Mouse (Mus musculus): ENCODE data around the gene Apba2. TPM values are rescaled to one million over a fixed set of nuclear protein-coding genes. Genes with fewer than 3 reads are reported as not detected.
A peak's percentile ranks its signal among the peaks of the same experiment; 100 is the strongest.

Apba2 gene
- polyA plus RNA-seq, 1 experiment from 2014 or later, result 173 TPM

- no peaks in the 10 kb centered on the region for H3K36me3 ChIP-seq (ENCODE audit: control insufficient read depth, insufficient read depth, low read length)
- H3K4me2 ChIP-seq (ENCODE audit: low read length), result no peak overlapping the region
- H3K9ac ChIP-seq (ENCODE audit: low read depth, low read length), result no peak overlapping the region
- peak; percentile 81 for ATAC-seq
- WGBS, result 50% methylated on average over 1 of the region's 1 CpGs
- H3K4me1 ChIP-seq (ENCODE audit: control insufficient read depth, insufficient read depth, low read depth, low read length), result peaks cover 10% of the 10 kb centered on the region
- no peaks in the 10 kb centered on the region for H3K9me3 ChIP-seq (ENCODE audit: control insufficient read depth, low read length)
- H3K4me3 ChIP-seq (ENCODE audit: low read length), result no peak overlapping the region
- no peaks in the 10 kb centered on the region for H3K27me3 ChIP-seq (replicated peaks; ENCODE audit: control insufficient read depth, insufficient read depth, low read length)
- peak overlapping the region; percentile 54 for H3K27ac ChIP-seq (ENCODE audit: low read depth, low read length)
Observed at GRCm38 (mm10) chr7:64550856-64551255, 49.4 kb downstream of the Apba2 start.

- Histone ChIP-seq H3K9me3 (ENCODE audit: control insufficient read depth, low read length) (no peaks in the 10 kb centered on the region), H3K9ac (ENCODE audit: low read depth, low read length) (no peak overlapping the region), H3K4me2 (ENCODE audit: low read length) (no peak overlapping the region), H3K36me3 (ENCODE audit: control insufficient read depth, insufficient read depth, low read length) (no peaks in the 10 kb centered on the region), H3K4me1 (ENCODE audit: control insufficient read depth, insufficient read depth, low read depth, low read length) (peaks cover 10% of the 10 kb centered on the region), H3K4me3 (ENCODE audit: low read length) (no peak overlapping the region), H3K27ac (ENCODE audit: low read depth, low read length) (no peak overlapping the region), H3K27me3 (replicated peaks; ENCODE audit: control insufficient read depth, insufficient read depth, low read length) (no peaks in the 10 kb centered on the region)
- ATAC-seq, result no peak
- WGBS, result 81% methylated on average over 14 of the region's 16 CpGs
Observed at GRCm38 (mm10) chr7:64552523-64553190, 51.2 kb downstream of the Apba2 start.

DNA sequence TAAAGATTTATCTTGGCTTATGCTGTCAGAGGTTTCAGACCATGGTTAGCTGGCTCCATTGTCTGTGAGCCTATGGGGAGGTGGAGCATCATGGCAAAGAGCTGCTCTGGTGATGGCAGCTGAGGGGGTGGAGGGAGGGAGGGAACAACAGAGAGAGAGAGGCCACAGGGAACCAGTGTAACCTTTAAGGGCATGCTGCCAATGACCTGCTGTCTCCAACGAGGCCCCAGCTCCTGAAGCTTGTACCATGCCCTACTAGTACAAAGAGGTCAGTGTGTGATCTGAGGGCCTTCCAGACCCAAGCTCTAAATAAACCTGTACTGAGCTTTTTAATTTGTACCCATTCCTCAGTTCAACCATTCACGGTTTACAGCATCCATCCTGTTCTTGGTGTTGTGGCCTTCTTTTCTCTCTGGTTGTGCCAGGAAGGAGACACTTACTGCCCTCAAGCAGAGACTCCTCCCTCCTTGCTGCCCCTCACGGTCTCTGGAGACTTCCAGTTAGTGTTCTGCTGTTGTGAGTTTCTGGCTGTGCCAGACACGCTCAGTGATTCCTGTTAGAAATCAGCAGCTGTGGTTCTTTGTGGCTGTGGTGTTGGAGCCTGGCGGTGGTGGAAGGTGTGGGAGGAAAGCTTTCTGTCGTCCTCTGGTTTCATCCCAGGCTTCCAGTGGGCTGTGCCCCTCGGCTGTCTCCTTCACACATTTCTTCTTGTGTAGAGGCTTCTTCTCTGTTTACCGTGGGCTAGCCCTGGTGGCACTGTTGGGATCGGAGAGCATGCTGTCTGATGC lies 60.4 kb downstream of the Apba2 start:
- no peak for ATAC-seq
- no peak overlapping the region for H3K4me3 ChIP-seq (ENCODE audit: low read length)
- no peak overlapping the region for H3K27ac ChIP-seq (ENCODE audit: low read depth, low read length)
- H3K36me3 ChIP-seq (ENCODE audit: control insufficient read depth, insufficient read depth, low read length), result no peaks in the 10 kb centered on the region
- 59% methylated on average over 9 of the region's 9 CpGs for WGBS
- peaks cover 16% of the 10 kb centered on the region for H3K4me1 ChIP-seq (ENCODE audit: control insufficient read depth, insufficient read depth, low read depth, low read length)
- H3K4me2 ChIP-seq (ENCODE audit: low read length), result no peak overlapping the region
- H3K27me3 ChIP-seq (replicated peaks; ENCODE audit: control insufficient read depth, insufficient read depth, low read length), result no peaks in the 10 kb centered on the region
- H3K9me3 ChIP-seq (ENCODE audit: control insufficient read depth, low read length), result no peaks in the 10 kb centered on the region
- H3K9ac ChIP-seq (ENCODE audit: low read depth, low read length), result no peak overlapping the region

- Histone ChIP-seq H3K4me1 (ENCODE audit: control insufficient read depth, insufficient read depth, low read depth, low read length) (peaks cover 18% of the 10 kb centered on the region), H3K27me3 (replicated peaks; ENCODE audit: control insufficient read depth, insufficient read depth, low read length) (no peaks in the 10 kb centered on the region), H3K9ac (ENCODE audit: low read depth, low read length) (no peak overlapping the region; the same call in 1 of the 2 replicates), H3K36me3 (ENCODE audit: control insufficient read depth, insufficient read depth, low read length) (no peaks in the 10 kb centered on the region), H3K9me3 (ENCODE audit: control insufficient read depth, low read length) (no peaks in the 10 kb centered on the region), H3K27ac (ENCODE audit: low read depth, low read length) (no peak overlapping the region), H3K4me2 (ENCODE audit: low read length) (no peak overlapping the region), H3K4me3 (ENCODE audit: low read length) (no peak overlapping the region)
- WGBS, result 64% methylated on average over 7 of the region's 7 CpGs
- ATAC-seq, result 0 out of 2 replicates have a peak, but pooled peaks have one; percentile 5
Observed at GRCm38 (mm10) chr7:64564891-64565571, 63.5 kb downstream of the Apba2 start.

DNA sequence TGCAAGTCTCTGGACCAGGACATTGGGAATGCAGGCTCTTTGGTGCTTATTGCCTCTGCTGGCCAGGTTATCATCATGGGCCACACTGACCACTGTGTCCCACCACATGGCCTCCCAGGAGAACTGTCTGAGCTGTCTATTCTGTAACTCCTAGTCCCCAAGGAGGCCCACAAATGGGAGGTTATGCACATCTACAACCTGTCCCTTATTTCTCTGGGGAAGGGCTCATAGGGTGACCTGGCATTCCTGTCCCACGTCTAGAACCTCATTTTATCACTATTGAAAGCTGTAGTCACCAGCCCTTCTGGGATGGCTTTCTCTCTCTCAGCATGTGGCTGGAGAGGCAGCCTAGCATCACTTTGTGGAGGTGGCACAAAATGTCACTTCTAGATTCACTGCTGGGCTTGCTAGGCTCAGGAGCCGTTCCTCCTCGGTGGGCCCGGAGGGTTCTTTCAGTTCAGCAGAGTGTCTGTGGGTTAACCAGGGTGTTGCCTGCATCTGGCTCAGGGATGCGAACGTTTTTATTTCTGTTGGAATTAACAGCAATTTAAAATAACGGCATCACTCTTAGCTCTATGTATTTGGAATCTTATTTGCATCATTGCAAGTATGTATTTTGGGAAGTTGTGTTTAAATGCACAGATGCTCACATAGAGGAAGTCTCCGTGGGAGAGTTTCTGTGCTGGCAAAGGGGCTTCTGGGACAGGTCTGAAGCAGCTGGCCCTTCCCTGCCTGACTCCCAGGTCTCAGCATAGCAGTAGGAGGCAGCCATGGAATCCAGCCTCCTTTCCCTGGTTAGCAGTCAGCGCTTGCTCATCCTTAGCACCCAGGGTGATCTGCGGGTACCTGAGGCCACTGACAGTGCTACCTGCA lies 65.1 kb downstream of the Apba2 start:
- Histone ChIP-seq H3K9me3 (ENCODE audit: control insufficient read depth, low read length) (no peaks in the 10 kb centered on the region), H3K4me1 (ENCODE audit: control insufficient read depth, insufficient read depth, low read depth, low read length) (peaks cover 18% of the 10 kb centered on the region), H3K36me3 (ENCODE audit: control insufficient read depth, insufficient read depth, low read length) (no peaks in the 10 kb centered on the region), H3K9ac (ENCODE audit: low read depth, low read length) (no peak overlapping the region), H3K27me3 (replicated peaks; ENCODE audit: control insufficient read depth, insufficient read depth, low read length) (no peaks in the 10 kb centered on the region), H3K4me3 (ENCODE audit: low read length) (no peak overlapping the region), H3K4me2 (ENCODE audit: low read length) (no peak overlapping the region), H3K27ac (ENCODE audit: low read depth, low read length) (no peak overlapping the region)
- no peak for ATAC-seq
- 71% methylated on average over 10 of the region's 10 CpGs for WGBS

DNA sequence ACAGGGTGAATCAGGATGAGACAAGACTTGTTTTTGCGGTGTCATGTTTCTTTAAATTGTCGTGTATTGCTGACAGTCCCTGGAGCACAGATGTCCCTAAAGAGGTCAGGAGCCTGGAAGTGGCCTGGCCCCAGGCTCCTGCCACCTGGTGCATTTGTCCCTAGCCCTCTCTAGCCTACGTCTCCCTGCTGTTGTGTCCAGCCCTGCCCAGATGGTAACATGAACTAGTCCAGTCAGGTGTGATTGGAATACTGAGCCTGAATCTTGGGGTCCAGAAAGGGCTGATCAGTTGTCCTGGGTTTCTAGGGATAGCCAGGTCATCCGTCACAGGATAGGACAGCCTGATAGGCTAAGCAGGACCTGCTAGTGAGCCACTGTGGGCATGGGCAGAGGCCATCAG lies 67.2 kb downstream of the Apba2 start:
- H3K4me3 ChIP-seq (ENCODE audit: low read length), result no peak overlapping the region
- H3K27ac ChIP-seq (ENCODE audit: low read depth, low read length), result no peak overlapping the region
- peaks cover 18% of the 10 kb centered on the region for H3K4me1 ChIP-seq (ENCODE audit: control insufficient read depth, insufficient read depth, low read depth, low read length)
- no peak overlapping the region for H3K4me2 ChIP-seq (ENCODE audit: low read length)
- H3K9ac ChIP-seq (ENCODE audit: low read depth, low read length), result no peak overlapping the region
- WGBS, result 59% methylated on average over 4 of the region's 4 CpGs
- no peaks in the 10 kb centered on the region for H3K9me3 ChIP-seq (ENCODE audit: control insufficient read depth, low read length)
- H3K27me3 ChIP-seq (replicated peaks; ENCODE audit: control insufficient read depth, insufficient read depth, low read length), result no peaks in the 10 kb centered on the region
- H3K36me3 ChIP-seq (ENCODE audit: control insufficient read depth, insufficient read depth, low read length), result no peaks in the 10 kb centered on the region
- ATAC-seq, result no peak

DNA sequence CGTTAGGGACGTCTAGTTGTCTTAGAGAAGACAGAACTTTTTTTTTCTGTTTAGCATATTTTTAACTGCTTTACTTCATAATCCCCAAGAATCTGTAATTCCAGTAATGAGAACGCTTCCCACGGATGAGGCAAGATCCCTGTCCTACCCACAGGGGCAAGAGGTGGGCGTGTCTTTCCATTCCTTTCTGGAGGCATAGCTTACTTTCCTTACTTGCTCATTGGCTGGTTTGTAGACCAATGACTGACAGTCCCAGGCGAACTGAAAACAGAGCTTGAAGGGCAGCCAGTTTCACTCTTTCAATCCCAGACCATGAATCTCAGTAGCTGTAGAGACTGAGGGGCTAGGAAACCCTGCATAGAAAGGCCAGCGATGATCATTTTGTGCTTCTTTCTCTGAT lies 68.2 kb downstream of the Apba2 start:
- Histone ChIP-seq H3K4me1 (ENCODE audit: control insufficient read depth, insufficient read depth, low read depth, low read length) (peaks cover 17% of the 10 kb centered on the region), H3K9me3 (ENCODE audit: control insufficient read depth, low read length) (no peaks in the 10 kb centered on the region), H3K4me2 (ENCODE audit: low read length) (no peak overlapping the region), H3K27ac (ENCODE audit: low read depth, low read length) (no peak overlapping the region), H3K36me3 (ENCODE audit: control insufficient read depth, insufficient read depth, low read length) (no peaks in the 10 kb centered on the region), H3K4me3 (ENCODE audit: low read length) (no peak overlapping the region), H3K9ac (ENCODE audit: low read depth, low read length) (no peak overlapping the region), H3K27me3 (replicated peaks; ENCODE audit: control insufficient read depth, insufficient read depth, low read length) (no peaks in the 10 kb centered on the region)
- 55% methylated on average over 7 of the region's 7 CpGs for WGBS
- ATAC-seq, result no peak

DNA sequence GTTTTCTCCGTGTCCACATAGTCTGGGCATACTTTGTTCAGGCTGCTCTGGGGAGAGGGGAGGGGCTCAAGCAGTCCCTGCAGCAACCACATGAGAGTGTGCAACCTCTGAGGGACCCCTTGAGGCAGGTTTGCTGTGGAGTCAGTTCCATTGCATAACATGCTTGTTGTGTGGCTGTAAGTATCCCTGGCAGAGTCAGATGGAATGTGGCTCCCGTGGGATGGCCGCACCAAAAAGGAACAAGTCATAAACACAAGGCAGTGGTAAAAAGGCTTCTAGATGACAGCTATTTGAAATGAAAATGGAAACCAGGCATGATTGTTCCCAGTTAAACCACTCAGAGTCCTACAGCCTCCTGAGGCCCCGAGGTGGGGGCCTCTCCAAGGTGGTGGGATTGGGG lies 69.4 kb downstream of the Apba2 start:
- Histone ChIP-seq H3K4me2 (ENCODE audit: low read length) (no peak overlapping the region), H3K9ac (ENCODE audit: low read depth, low read length) (no peak overlapping the region), H3K27me3 (replicated peaks; ENCODE audit: control insufficient read depth, insufficient read depth, low read length) (no peaks in the 10 kb centered on the region), H3K36me3 (ENCODE audit: control insufficient read depth, insufficient read depth, low read length) (no peaks in the 10 kb centered on the region), H3K4me1 (ENCODE audit: control insufficient read depth, insufficient read depth, low read depth, low read length) (peaks cover 9% of the 10 kb centered on the region; the same call in 1 of the 2 replicates), H3K27ac (ENCODE audit: low read depth, low read length) (no peak overlapping the region), H3K9me3 (ENCODE audit: control insufficient read depth, low read length) (no peaks in the 10 kb centered on the region), H3K4me3 (ENCODE audit: low read length) (no peak overlapping the region)
- WGBS, result 91% methylated on average over 4 of the region's 4 CpGs
- ATAC-seq, result no peak

Measured in hindbrain, embryonic 16.5 days (tissue).